Mouse (Mus musculus) CH12.LX (cell line): ENCODE measurements at regions not wholly inside any gene's neighbourhood (a gene's known extent, or its start where the extent isn't known, plus 50 kb on each side); places are given as distances from the start of the nearest gene placed in this dataset.

ENCODE experiments used
- BHLHE40 ChIP-seq: IDR thresholded peaks from 2 replicates; pipeline ENCODE4 v1.6.1; 2011; ENCODE audit warnings: mild to moderate bottlenecking, low read depth, low read length, improper control_type of control experiment
- CTCF ChIP-seq, 2 experiments: IDR thresholded peaks in 1 of 2; conservative IDR thresholded peaks in 1 of 2; 2 replicates each; pipeline ENCODE4 v1.5.1; 2011 to 2012; ENCODE audit warnings: low read depth in 2 of 2, low read length in 2 of 2, improper control_type of control experiment in 1 of 2, inconsistent platforms in 1 of 2, mild to moderate bottlenecking in 1 of 2, moderate library complexity in 1 of 2
- EP300 ChIP-seq: IDR thresholded peaks from 2 replicates; pipeline ENCODE4 v1.6.1; 2011; ENCODE audit warnings: low read length, improper control_type of control experiment
- POLR2A ChIP-seq: IDR thresholded peaks from 2 replicates; pipeline ENCODE4 v1.6.1; 2011; ENCODE audit warnings: low read depth, mild to moderate bottlenecking, improper control_type of control experiment, low read length
- SIN3A ChIP-seq: IDR thresholded peaks from 2 replicates; pipeline ENCODE4 v1.6.1; 2012; ENCODE audit warnings: low read length, improper control_type of control experiment, inconsistent platforms
- UBTF ChIP-seq: IDR thresholded peaks from 2 replicates; pipeline ENCODE4 v1.6.1; 2012; ENCODE audit warnings: low read depth, mild to moderate bottlenecking, inconsistent platforms, low read length, improper control_type of control experiment, moderate library complexity
- ZNF384 ChIP-seq: IDR thresholded peaks from 2 replicates; pipeline ENCODE4 v1.6.1; 2012; ENCODE audit warnings: low read depth, low read length, improper control_type of control experiment, inconsistent platforms

DNA sequence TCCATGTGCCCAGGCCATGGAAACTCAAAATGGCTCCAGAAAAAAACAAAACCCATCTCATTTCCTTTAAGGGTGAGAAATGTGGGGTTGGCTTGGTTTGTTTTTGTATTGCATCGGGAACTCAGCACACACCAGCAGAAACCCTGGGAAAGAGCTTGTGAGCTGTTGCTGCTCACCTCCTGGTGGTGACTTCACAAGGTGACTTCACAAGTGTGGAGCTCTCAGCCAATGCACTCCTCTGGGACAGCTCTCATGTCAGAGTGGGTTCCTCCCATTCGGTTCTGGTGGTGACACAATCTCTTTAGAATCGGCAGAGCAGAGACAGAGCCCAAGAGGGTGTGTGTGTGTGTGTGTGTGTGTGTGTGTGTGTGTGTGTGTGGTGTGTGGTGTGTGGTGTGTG lies 166.1 kb upstream of the Rybp start:
- TF ChIP-seq CTCF (conservative IDR thresholded peaks at IDR 0.05 in 1 of 2, IDR thresholded peaks at IDR 0.05 in 1 of 2; ENCODE audit: low read depth in 2 of 2, low read length in 2 of 2) (no peak), UBTF (no peak), POLR2A (no peak), SIN3A (no peak), EP300 (no peak), ZNF384 (no peak), BHLHE40 (no peak)
